Mouse (Mus musculus) intestine, embryonic 14.5 days (tissue): ENCODE results near the gene Mdh2. TPM values are rescaled to one million over a fixed set of nuclear protein-coding genes. Genes with fewer than 3 reads are reported as not detected.
A peak's percentile ranks its signal among the peaks of the same experiment; 100 is the strongest.

ENCODE experiments used
- ATAC-seq: fragments of 200-750 bp; cut with Nextera tagmentation; replicated peaks from 2 replicates; pipeline ENCODE4 v1.8.0; 2017; ENCODE audit warnings: low read depth, moderate number of reproducible peaks, moderate TSS enrichment, moderate library complexity; ENCODE audit not compliant: low FRiP score, low TSS enrichment
- DNase-seq: peaks from one replicate; pipeline ENCODE4 v3.0.0-alpha.2; 2018; ENCODE audit warnings: low spot score
- H3K27ac ChIP-seq: fragments of 300-500 bp; sonication (generic); 2 replicates; pipeline ENCODE4 v1.5.1; 2014; ENCODE audit warnings: low read depth, mild to moderate bottlenecking, control low read depth
- H3K27me3 ChIP-seq: fragments of 300-500 bp; sonication (generic); replicated peaks from 2 replicates; pipeline ENCODE4 v1.6.1; 2014; ENCODE audit warnings: low read length, control low read depth; ENCODE audit not compliant: control insufficient read depth, insufficient read depth
- H3K36me3 ChIP-seq: fragments of 300-500 bp; sonication (generic); 2 replicates; pipeline ENCODE4 v1.6.1; 2014; ENCODE audit warnings: low read length, control low read depth; ENCODE audit not compliant: control insufficient read depth, insufficient read depth
- H3K4me1 ChIP-seq: fragments of 300-500 bp; sonication (generic); replicated peaks from 2 replicates; pipeline ENCODE4 v1.6.1; 2014; ENCODE audit warnings: low read length, control low read depth, mixed read lengths; ENCODE audit not compliant: control insufficient read depth, insufficient read depth
- H3K4me2 ChIP-seq: fragments of 300-500 bp; sonication (generic); 2 replicates; pipeline ENCODE4 v1.6.1; 2014; ENCODE audit warnings: low read length
- H3K4me3 ChIP-seq: fragments of 300-500 bp; sonication (generic); 2 replicates; pipeline ENCODE4 v1.5.1; 2014; ENCODE audit warnings: low read depth, low read length, control low read depth, mixed read lengths
- H3K9ac ChIP-seq: fragments of 300-500 bp; sonication (generic); 2 replicates; pipeline ENCODE4 v1.6.1; 2014; ENCODE audit warnings: mild to moderate bottlenecking, low read length
- H3K9me3 ChIP-seq: fragments of 300-500 bp; sonication (generic); 2 replicates; pipeline ENCODE4 v1.6.1; 2016; ENCODE audit warnings: low read length, control low read depth; ENCODE audit not compliant: control insufficient read depth
- WGBS: fragments of 180-500 bp; shearing (Covaris S2); extraction: QIAGEN DNeasy Blood & Tissue Kit; methylation state at CpG from one replicate; pipeline ENCODE4 v1.1.7; 2014; 5-methylcytosine and 5-hydroxymethylcytosine counted together
- polyA plus RNA-seq: library from polyadenylated mRNA; unstranded; fragments of >200 nt; fragmentation: Nextera tagmentation; extraction: Ambion mirVana; gene quantifications from 2 replicates; pipeline ENCODE4 v1.2.1, GENCODE M21; 2014

Gene Mdh2
- polyA plus RNA-seq, 1 experiment from 2014 or later: 634 TPM

DNA sequence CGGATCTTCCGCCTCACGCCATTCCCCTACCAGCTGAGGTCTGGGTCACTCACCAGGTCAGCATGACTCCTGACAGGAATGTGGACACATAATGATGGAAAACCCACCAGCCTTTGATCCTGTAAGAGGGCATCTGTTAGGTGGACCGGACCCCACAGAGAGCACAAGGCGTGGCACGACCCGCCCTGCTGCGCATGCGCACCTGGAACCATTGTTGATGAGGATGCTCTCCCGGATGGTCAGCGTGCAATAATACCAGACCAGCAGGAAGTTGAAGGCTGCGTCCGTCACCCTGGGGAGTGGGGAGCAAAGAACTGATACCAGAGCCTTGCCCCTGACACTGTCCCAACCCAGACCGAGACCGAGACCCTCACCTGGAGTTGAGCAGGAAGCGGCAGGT is 41.7 kb upstream of the Mdh2 start:
- ATAC-seq (no peak), DNase-seq (no peak)
- no peak overlapping the region for H3K4me2 ChIP-seq
- no peak overlapping the region for H3K4me3 ChIP-seq
- H3K27ac ChIP-seq: no peak overlapping the region
- WGBS: 91% methylated on average over 16 of the region's 16 CpGs
- H3K27me3 ChIP-seq: no peaks in the 10 kb centered on the region
- H3K9ac ChIP-seq: no peak overlapping the region
- no peaks in the 10 kb centered on the region for H3K4me1 ChIP-seq
- peaks cover 72% of the 10 kb centered on the region for H3K36me3 ChIP-seq
- no peaks in the 10 kb centered on the region for H3K9me3 ChIP-seq

DNA sequence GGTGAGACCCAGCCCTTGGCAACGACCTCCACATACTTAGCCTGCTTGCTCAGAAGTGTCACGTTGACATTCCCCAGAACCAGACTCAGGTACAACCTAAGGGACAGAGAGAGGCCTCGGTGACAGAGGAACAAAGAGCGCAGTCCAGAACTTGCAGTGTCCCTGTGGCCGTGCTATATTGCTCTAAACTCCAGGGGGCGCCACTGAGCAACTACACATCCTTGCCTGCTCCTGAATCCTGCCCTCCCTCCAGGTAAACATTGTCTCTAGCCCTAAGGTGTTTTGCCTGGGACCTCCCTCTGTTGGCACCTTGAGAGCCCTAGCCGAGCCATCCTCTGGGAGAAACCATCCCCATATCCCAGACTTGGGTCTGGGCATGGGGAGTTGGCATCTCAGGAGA is 41.1 kb upstream of the Mdh2 start:
- no peak for DNase-seq
- 78% methylated on average over 7 of the region's 7 CpGs for WGBS
- peaks cover 71% of the 10 kb centered on the region for H3K36me3 ChIP-seq

DNA sequence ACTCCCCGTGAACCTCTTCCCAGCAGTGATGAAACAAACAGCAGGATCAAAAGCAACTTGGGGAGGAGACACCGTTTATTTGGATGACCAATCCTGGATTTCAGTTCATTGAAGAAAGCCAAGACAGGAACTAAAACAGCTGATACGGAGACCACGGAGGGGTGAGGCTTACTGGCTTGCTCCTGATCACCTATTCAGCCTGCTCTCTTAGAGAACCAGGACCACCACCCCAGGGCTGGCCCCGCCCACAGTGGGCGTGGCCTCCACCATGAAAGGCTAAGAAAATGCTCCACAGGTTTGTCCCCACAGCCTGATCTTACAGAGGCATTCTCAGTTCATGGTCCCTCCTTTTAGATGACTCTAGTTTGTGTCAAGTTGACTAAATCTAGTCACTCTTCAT is 40.0 kb upstream of the Mdh2 start:
- no peak for ATAC-seq
- H3K4me2 ChIP-seq: no peak overlapping the region

More for the DNA sequence above, 41.1 kb upstream of the Mdh2 start:
- Histone ChIP-seq H3K9me3 (no peaks in the 10 kb centered on the region), H3K4me2 (no peak overlapping the region), H3K9ac (no peak overlapping the region), H3K27me3 (no peaks in the 10 kb centered on the region), H3K4me3 (no peak overlapping the region), H3K27ac (no peak overlapping the region), H3K4me1 (no peaks in the 10 kb centered on the region)
- ATAC-seq: no peak

DNA sequence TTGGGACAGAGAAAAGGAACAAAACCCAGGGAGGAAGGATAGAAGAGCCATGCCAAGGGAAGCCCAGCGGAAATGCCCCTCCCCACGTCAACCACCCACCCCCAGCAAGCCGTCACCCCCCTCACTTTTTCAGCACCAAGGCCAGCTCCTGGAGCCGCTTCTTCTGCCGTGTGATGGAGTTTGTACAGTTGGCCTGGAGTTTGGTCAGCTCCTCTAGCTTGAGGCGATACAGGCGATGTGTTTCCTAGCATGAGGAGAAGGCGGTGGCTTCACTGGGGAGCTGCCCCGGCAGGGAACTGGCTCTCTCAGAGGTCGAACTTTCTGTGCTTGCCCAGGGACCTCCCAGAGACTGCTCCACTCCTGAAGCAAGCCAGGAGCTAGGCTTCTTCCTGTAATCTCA is 36.1 kb upstream of the Mdh2 start:
- Histone ChIP-seq H3K4me1 (0 out of 2 replicates have a peak, but pooled peaks cover 8% of the 10 kb centered on the region), H3K27me3 (no peaks in the 10 kb centered on the region), H3K9me3 (no peaks in the 10 kb centered on the region), H3K4me3 (no peak overlapping the region), H3K4me2 (no peak overlapping the region), H3K36me3 (peaks cover 21% of the 10 kb centered on the region; the same call in 1 of the 2 replicates), H3K27ac (no peak overlapping the region), H3K9ac (no peak overlapping the region)
- no peak for ATAC-seq
- WGBS: 55% methylated on average over 10 of the region's 10 CpGs
- DNase-seq: peak; percentile 63

More for the DNA sequence above, 40.0 kb upstream of the Mdh2 start:
- Histone ChIP-seq H3K36me3 (peaks cover 59% of the 10 kb centered on the region), H3K9me3 (no peaks in the 10 kb centered on the region), H3K27me3 (no peaks in the 10 kb centered on the region), H3K9ac (no peak overlapping the region), H3K27ac (no peak overlapping the region), H3K4me3 (no peak overlapping the region), H3K4me1 (0 out of 2 replicates have a peak, but pooled peaks cover 2% of the 10 kb centered on the region)
- 12% methylated on average over 6 of the region's 6 CpGs for WGBS
- DNase-seq: no peak

DNA sequence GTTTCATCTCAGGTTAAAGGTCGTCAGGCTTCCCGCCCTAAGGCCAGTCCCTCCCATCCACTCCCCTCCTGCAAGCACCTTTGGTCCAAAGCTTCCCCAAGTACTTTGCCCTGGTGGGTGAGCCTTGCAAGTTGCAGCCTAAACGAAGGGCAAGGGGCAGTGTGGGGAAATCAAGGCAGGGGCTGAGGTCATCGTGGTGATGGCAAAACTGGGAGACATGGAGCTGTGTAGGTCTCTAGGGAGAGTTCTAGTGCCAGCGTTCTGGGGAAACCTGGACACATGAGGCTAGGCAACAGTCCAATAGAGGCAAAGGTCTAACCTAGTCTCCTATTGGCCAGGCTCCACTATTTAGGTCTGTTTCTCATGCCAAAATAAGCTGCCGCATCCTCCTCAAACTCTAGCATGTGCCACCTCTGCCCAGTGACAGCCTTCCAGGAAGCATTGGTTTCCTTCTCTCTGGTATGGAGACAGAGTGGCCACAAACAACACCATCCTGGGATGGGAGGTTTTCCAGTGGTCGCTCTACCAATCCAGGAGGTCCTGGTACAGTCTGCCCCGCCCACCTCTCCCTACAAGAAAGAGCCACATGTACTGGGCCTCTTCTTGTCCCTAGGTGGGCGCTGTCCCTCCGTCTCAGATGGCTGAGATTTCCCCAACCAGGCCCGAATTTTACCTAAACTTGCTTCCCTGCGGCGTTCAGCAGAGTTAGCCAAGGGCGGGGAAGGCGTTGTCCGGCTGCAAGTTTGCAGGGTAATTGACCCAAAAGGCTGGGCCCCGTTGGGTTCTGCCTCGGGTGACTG is 35.1 kb upstream of the Mdh2 start:
- H3K9ac ChIP-seq: peak overlapping the region; percentile 61
- no peak; the same call in 1 of the 2 replicates for ATAC-seq
- H3K9me3 ChIP-seq: 0 out of 2 replicates have a peak, but pooled peaks cover 5% of the 10 kb centered on the region
- peak overlapping the region; percentile 77 for H3K4me2 ChIP-seq
- H3K4me1 ChIP-seq: 0 out of 2 replicates have a peak, but pooled peaks cover 8% of the 10 kb centered on the region
- H3K36me3 ChIP-seq: peaks cover 17% of the 10 kb centered on the region; the same call in 1 of the 2 replicates
- H3K4me3 ChIP-seq: peak overlapping the region; percentile 61
- H3K27me3 ChIP-seq: no peaks in the 10 kb centered on the region
- WGBS: 18% methylated on average over 18 of the region's 18 CpGs
- no peak overlapping the region for H3K27ac ChIP-seq
- DNase-seq: no peak

DNA sequence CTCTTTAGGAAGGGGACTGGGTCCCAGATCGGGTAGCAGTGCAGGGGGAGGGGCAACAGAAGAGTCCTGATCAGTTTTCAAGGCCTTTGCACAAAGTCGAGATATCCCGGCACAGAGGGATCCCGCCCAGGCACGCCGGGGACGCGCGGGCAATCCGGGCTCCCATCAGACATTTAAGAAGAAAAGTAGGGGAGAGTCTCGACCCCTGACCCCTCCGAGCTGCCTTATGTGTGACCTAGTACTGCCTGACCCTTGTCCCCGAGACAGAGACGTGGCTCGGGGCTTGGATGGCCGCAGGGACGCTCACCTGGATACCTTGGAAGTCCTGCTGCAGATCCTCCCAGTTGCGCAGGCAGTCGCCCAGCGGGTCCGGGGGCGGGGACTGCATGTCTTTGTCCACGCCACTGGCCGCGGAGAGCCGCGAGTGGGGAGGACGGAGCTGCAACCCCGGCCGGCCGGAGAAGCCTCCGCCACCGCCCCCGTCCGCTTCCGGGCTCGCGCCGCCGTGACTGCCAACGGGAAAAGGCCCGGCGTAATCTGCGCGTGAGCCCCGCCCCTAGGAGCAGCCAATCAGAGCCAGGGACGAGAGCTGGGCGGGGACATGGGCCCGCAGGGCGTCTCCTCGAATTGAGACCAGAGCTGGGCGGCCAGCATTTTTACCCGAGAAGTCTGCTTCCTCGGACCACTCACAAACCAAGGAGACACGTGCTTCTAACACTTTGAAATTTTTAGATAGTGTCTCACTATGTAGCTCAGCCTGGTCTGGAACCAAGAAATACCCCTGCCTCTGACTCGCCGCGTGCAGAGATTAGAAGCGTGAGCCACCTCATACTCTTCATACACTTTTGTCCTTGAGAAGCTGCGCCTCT is 34.3 kb upstream of the Mdh2 start, which contains the start of gene Tmem120a:
Gene Tmem120a, minus strand, starts transcription at position 708 of the 869 bp plus-strand sequence.
- Histone ChIP-seq H3K9ac (peak within 1 kb of the TSS; percentile 61), H3K4me1 (0 out of 2 replicates have a peak, but pooled peaks cover 8% of the 10 kb centered on the region), H3K27me3 (no peaks in the 10 kb centered on the region), H3K4me2 (peak within 1 kb of the TSS; percentile 77), H3K4me3 (peak within 1 kb of the TSS; percentile 61), H3K36me3 (peaks cover 17% of the 10 kb centered on the region; the same call in 1 of the 2 replicates), H3K9me3 (0 out of 2 replicates have a peak, but pooled peaks cover 5% of the 10 kb centered on the region), H3K27ac (peak within 1 kb of the TSS; percentile 71)
- ATAC-seq (peak; percentile 95), DNase-seq (peak; percentile 93)
- WGBS: under 1% methylated on average over 60 of the region's 60 CpGs

DNA sequence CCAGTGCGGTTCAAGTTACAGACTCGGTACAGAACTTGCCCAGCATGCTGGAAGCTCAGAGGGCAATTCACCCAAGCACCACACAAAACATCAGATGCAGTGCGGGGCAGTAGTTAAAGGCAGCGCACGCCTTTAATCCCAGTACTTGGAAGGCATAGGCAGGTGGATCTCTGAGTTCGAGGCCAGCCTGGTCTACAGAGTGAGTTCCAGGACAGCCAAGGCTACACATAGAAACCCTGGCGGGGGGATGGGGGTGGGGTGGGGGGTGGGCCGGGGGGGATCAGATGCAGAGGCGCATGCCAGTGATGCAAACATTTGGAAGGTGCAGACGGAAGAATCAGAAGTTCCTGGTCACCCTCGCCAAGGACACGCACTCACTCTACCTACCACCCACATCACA is 33.5 kb upstream of the Mdh2 start:
- Histone ChIP-seq H3K4me3 (peak overlapping the region; percentile 61; the same call in 1 of the 2 replicates), H3K27ac (peak overlapping the region; percentile 71), H3K27me3 (no peaks in the 10 kb centered on the region), H3K36me3 (peaks cover 17% of the 10 kb centered on the region; the same call in 1 of the 2 replicates), H3K9me3 (0 out of 2 replicates have a peak, but pooled peaks cover 5% of the 10 kb centered on the region), H3K4me2 (peak overlapping the region; percentile 77), H3K9ac (peak overlapping the region; percentile 61), H3K4me1 (0 out of 2 replicates have a peak, but pooled peaks cover 8% of the 10 kb centered on the region)
- 20% methylated on average over 12 of the region's 12 CpGs for WGBS
- DNase-seq (no peak), ATAC-seq (no peak)

DNA sequence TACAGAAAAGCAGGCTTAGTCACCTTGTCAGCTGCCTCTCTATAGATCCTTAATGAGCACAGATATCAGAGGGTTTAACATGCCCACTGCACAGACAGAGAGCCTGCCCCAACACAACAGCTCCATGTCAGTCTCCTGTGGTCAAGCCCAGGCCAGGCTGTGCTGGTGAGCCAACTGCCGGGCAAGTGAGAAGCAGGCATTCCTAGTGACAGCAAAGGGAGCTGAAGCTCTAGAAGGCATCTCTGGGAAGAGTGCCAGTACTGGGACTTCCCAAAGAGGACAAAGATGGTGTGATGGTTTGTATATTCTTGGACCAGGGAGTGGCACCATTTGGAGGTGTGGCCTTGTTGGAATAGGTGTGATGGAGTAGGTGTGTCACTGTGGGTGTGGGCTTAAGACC is 27.2 kb upstream of the Mdh2 start:
- Histone ChIP-seq H3K4me1 (no peaks in the 10 kb centered on the region), H3K27me3 (no peaks in the 10 kb centered on the region), H3K4me3 (no peak overlapping the region), H3K36me3 (no peaks in the 10 kb centered on the region), H3K9ac (no peak overlapping the region), H3K27ac (no peak overlapping the region), H3K9me3 (0 out of 2 replicates have a peak, but pooled peaks cover 5% of the 10 kb centered on the region), H3K4me2 (no peak overlapping the region)
- no peak for DNase-seq
- ATAC-seq: no peak
- WGBS: 73% methylated on average over 1 of the region's 1 CpGs
